Mouse (Mus musculus): ENCODE measurements around the gene Mrpl33.

DNA sequence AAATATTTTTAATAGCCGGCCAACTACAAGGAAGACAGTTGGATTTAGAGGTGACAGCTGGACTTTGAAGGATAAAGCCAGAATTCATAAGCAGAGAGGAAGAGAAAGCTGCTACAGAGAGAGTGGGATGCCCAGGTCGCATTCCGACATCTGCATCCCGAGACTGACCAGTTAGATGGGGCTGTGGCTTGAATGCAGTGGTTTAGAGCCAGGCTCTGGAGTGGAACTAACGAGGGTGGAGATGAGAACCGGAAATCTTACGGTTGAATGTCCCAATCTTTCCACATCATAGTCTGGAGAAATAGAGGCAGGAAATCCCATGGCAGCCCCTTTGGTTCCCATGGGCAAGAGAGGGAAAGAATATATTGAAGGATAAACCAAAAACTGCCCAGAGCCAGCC lies 30.7 kb upstream of the Mrpl33 start:
- TF ChIP-seq POLR2A (IDR thresholded peaks at IDR 0.05; ENCODE audit: extremely low read depth, insufficient read depth, low read length) (no peak), CTCF (IDR thresholded peaks at IDR 0.05; ENCODE audit: extremely low read depth, insufficient read depth, low read length) (no peak)

Measured in cortical plate, adult 2 months (tissue).